Mouse (Mus musculus) bone marrow, adult 2 months (tissue): ENCODE results near the gene Raf1.

Experiments
- CTCF ChIP-seq: fragments of 200-500 bp; IDR thresholded peaks from 2 replicates; pipeline ENCODE4 v1.5.1; 2011; ENCODE audit warnings: low read length, control low read depth; ENCODE audit not compliant: control insufficient read depth, insufficient read depth
- POLR2A ChIP-seq: fragments of 200-500 bp; IDR thresholded peaks from 2 replicates; pipeline ENCODE4 v1.6.1; 2011; ENCODE audit warnings: low read depth, mild to moderate bottlenecking, control low read depth, low read length, borderline replicate concordance; ENCODE audit not compliant: control insufficient read depth

DNA sequence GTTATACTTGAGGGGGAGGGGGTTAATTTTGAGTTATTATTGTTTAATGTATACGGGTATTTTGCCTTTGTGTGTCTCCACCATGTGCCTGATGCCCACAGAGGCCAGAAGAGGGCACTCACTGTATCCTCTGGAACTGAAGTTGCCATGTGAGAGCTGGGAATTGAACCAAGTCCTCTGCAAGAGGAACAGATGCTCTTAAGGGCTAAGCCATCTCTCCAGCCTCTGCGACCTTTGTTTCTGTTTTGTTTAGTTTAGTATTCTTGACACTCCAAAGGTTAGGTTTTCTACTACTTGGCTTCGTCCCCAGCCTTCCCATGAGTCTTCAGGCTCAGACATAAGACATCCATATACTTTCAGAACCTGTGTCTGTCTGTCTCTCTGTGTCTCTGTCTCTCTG lies 92.3 kb downstream of the Raf1 start:
- TF ChIP-seq CTCF: no peak
- TF ChIP-seq POLR2A: no peak
